Mouse (Mus musculus): ENCODE data around the gene Phc2. TPM values are rescaled to one million over a fixed set of nuclear protein-coding genes. Genes with fewer than 3 reads are reported as not detected.
A peak's percentile ranks its signal among the peaks of the same experiment; 100 is the strongest.

Gene Phc2
- polyA plus RNA-seq, 1 experiment = 64.6 TPM

GRCm38 (mm10) chr4:128742379-128742970 is 88.0 kb downstream of the Phc2 start:
- Histone ChIP-seq H3K4me3 (ENCODE audit: insufficient read depth, low read depth, low read length) (no peak overlapping the region), H3K4me1 (ENCODE audit: control insufficient read depth, insufficient read depth, low read length) (peaks cover 8% of the 10 kb centered on the region; the same call in 1 of the 2 replicates), H3K36me3 (ENCODE audit: control insufficient read depth, insufficient read depth, low read length) (peaks cover 1% of the 10 kb centered on the region; the same call in 1 of the 2 replicates), H3K27me3 (replicated peaks; ENCODE audit: control insufficient read depth, insufficient read depth, low read length) (no peaks in the 10 kb centered on the region), H3K27ac (ENCODE audit: insufficient read depth, low read depth, low read length) (no peak overlapping the region)
- TF ChIP-seq POLR2A (IDR thresholded peaks at IDR 0.05; ENCODE audit: low read depth, low read length) (no peak), CTCF (conservative IDR thresholded peaks at IDR 0.05; ENCODE audit: insufficient read depth, insufficient read length, low read depth, low read length) (no peak)
- WGBS = 67% methylated on average over 10 of the region's 10 CpGs
- no peak for DNase-seq

GRCm38 (mm10) chr4:128743031-128743626 is 88.6 kb downstream of the Phc2 start:
- no peak for DNase-seq
- 62% methylated on average over 12 of the region's 12 CpGs for WGBS
- Histone ChIP-seq H3K27me3 (replicated peaks; ENCODE audit: control insufficient read depth, insufficient read depth, low read length) (no peaks in the 10 kb centered on the region), H3K27ac (ENCODE audit: insufficient read depth, low read depth, low read length) (no peak overlapping the region), H3K4me1 (ENCODE audit: control insufficient read depth, insufficient read depth, low read length) (peaks cover 3% of the 10 kb centered on the region; the same call in 1 of the 2 replicates), H3K36me3 (ENCODE audit: control insufficient read depth, insufficient read depth, low read length) (peaks cover 1% of the 10 kb centered on the region), H3K4me3 (ENCODE audit: insufficient read depth, low read depth, low read length) (no peak overlapping the region)
- TF ChIP-seq POLR2A (IDR thresholded peaks at IDR 0.05; ENCODE audit: low read depth, low read length) (no peak), CTCF (conservative IDR thresholded peaks at IDR 0.05; ENCODE audit: insufficient read depth, insufficient read length, low read depth, low read length) (no peak)

GRCm38 (mm10) chr4:128745160-128745559 is 90.7 kb downstream of the Phc2 start:
- TF ChIP-seq CTCF (conservative IDR thresholded peaks at IDR 0.05; ENCODE audit: insufficient read depth, insufficient read length, low read depth, low read length) = no peak
- no peak for TF ChIP-seq POLR2A (IDR thresholded peaks at IDR 0.05; ENCODE audit: low read depth, low read length)
- no peak overlapping the region for H3K4me3 ChIP-seq (ENCODE audit: insufficient read depth, low read depth, low read length)
- no peak overlapping the region for H3K27ac ChIP-seq (ENCODE audit: insufficient read depth, low read depth, low read length)
- no peaks in the 10 kb centered on the region for H3K27me3 ChIP-seq (replicated peaks; ENCODE audit: control insufficient read depth, insufficient read depth, low read length)
- peaks cover 3% of the 10 kb centered on the region; the same call in 1 of the 2 replicates for H3K4me1 ChIP-seq (ENCODE audit: control insufficient read depth, insufficient read depth, low read length)
- H3K36me3 ChIP-seq (ENCODE audit: control insufficient read depth, insufficient read depth, low read length) = peaks cover 3% of the 10 kb centered on the region
- WGBS = 72% methylated on average over 8 of the region's 8 CpGs
- DNase-seq = no peak

GRCm38 (mm10) chr4:128747614-128748270 is 93.2 kb downstream of the Phc2 start:
- H3K36me3 ChIP-seq (ENCODE audit: control insufficient read depth, insufficient read depth, low read length) = peaks cover 5% of the 10 kb centered on the region
- no peaks in the 10 kb centered on the region for H3K27me3 ChIP-seq (replicated peaks; ENCODE audit: control insufficient read depth, insufficient read depth, low read length)
- 76% methylated on average over 22 of the region's 22 CpGs for WGBS
- no peak overlapping the region for H3K4me3 ChIP-seq (ENCODE audit: insufficient read depth, low read depth, low read length)
- TF ChIP-seq POLR2A (IDR thresholded peaks at IDR 0.05; ENCODE audit: low read depth, low read length) (no peak), CTCF (conservative IDR thresholded peaks at IDR 0.05; ENCODE audit: insufficient read depth, insufficient read length, low read depth, low read length) (no peak)
- H3K27ac ChIP-seq (ENCODE audit: insufficient read depth, low read depth, low read length) = no peak overlapping the region
- no peaks in the 10 kb centered on the region for H3K4me1 ChIP-seq (ENCODE audit: control insufficient read depth, insufficient read depth, low read length)
- peak; percentile 38 for DNase-seq

DNA sequence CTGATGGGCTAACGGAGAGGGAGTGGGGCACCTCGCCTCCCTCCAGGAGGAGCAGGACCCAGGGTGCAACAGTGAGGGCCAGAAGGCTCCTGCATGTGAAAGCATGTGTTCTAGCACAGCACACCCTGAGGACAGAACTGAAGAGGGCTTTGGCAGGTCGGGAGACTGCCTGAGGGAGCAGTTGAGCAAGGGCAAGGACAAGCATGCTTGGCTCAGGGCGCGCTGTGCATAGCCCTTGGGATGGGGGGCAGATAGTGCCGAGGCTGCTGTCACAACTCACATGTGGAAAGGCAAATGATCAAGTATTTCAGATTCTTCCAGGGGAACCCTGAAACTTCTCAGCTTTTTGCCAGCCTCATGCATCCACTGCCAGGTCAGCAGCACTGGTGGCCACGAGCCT is 93.8 kb downstream of the Phc2 start:
- no peak overlapping the region for H3K27ac ChIP-seq (ENCODE audit: insufficient read depth, low read depth, low read length)
- H3K4me3 ChIP-seq (ENCODE audit: insufficient read depth, low read depth, low read length) = no peak overlapping the region
- no peaks in the 10 kb centered on the region for H3K27me3 ChIP-seq (replicated peaks; ENCODE audit: control insufficient read depth, insufficient read depth, low read length)
- WGBS = 80% methylated on average over 7 of the region's 7 CpGs
- TF ChIP-seq CTCF (conservative IDR thresholded peaks at IDR 0.05; ENCODE audit: insufficient read depth, insufficient read length, low read depth, low read length) (no peak), POLR2A (IDR thresholded peaks at IDR 0.05; ENCODE audit: low read depth, low read length) (no peak)
- no peak for DNase-seq
- peaks cover 5% of the 10 kb centered on the region for H3K36me3 ChIP-seq (ENCODE audit: control insufficient read depth, insufficient read depth, low read length)
- no peaks in the 10 kb centered on the region for H3K4me1 ChIP-seq (ENCODE audit: control insufficient read depth, insufficient read depth, low read length)

DNA sequence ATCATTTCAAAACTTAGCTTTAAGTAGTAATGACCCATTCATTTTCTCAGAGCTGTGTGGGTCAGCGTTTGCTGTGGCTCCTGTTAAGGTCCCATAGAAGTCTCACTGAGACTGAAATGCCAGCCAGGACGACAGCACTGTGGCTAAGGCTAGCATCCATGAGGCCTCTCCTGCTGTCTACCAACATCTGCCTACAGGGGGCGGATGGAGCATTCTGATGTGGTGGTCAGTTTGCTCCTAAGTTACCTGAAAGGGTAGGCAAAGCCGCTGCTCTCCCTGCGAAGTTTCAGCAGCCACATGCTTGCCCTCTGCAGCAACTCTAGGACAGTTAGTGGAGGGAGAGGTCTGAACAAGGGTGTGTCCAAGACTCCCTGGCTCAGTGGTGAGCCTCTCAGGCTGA is 96.5 kb downstream of the Phc2 start:
- 66% methylated on average over 5 of the region's 5 CpGs for WGBS
- H3K4me1 ChIP-seq (ENCODE audit: control insufficient read depth, insufficient read depth, low read length) = no peaks in the 10 kb centered on the region
- no peak for DNase-seq
- no peak for TF ChIP-seq POLR2A (IDR thresholded peaks at IDR 0.05; ENCODE audit: low read depth, low read length)
- peak; percentile 33; the same call in 1 of the 2 replicates for TF ChIP-seq CTCF (conservative IDR thresholded peaks at IDR 0.05; ENCODE audit: insufficient read depth, insufficient read length, low read depth, low read length)
- no peak overlapping the region for H3K4me3 ChIP-seq (ENCODE audit: insufficient read depth, low read depth, low read length)
- H3K36me3 ChIP-seq (ENCODE audit: control insufficient read depth, insufficient read depth, low read length) = peaks cover 5% of the 10 kb centered on the region
- H3K27me3 ChIP-seq (replicated peaks; ENCODE audit: control insufficient read depth, insufficient read depth, low read length) = no peaks in the 10 kb centered on the region
- H3K27ac ChIP-seq (ENCODE audit: insufficient read depth, low read depth, low read length) = no peak overlapping the region

Measured in kidney, adult 2 months (tissue).